Mouse (Mus musculus) liver, embryonic 14.5 days (tissue): ENCODE measurements around the gene Crybb2. TPM values are rescaled to one million over a fixed set of nuclear protein-coding genes. Genes with fewer than 3 reads are reported as not detected.

Experiments
- ATAC-seq: fragments of 200-750 bp; cut with Nextera tagmentation; 2 replicates; pipeline ENCODE4 v1.8.0; 2017; ENCODE audit warnings: moderate number of reproducible peaks, mild to moderate bottlenecking, moderate library complexity; ENCODE audit not compliant: insufficient read depth
- DNase-seq, 3 experiments: peaks; one replicate each; pipeline ENCODE4 v3.0.0-alpha.2; 2012 to 2013; ENCODE audit warnings: low read depth in 3 of 3, low spot score in 3 of 3
- H3K27ac ChIP-seq: fragments of 300-500 bp; sonication (generic); 2 replicates; pipeline ENCODE4 v1.5.1; 2014; ENCODE audit warnings: moderate library complexity, mild to moderate bottlenecking, control low read depth, inconsistent platforms
- H3K27me3 ChIP-seq: fragments of 300-500 bp; sonication (generic); 2 replicates; pipeline ENCODE4 v1.6.1; 2014; ENCODE audit warnings: mild to moderate bottlenecking, low read length, moderate library complexity; ENCODE audit not compliant: control insufficient read depth, insufficient read depth
- H3K36me3 ChIP-seq: fragments of 300-500 bp; sonication (generic); replicated peaks from 2 replicates; pipeline ENCODE4 v1.6.1; 2014; ENCODE audit warnings: low read depth; ENCODE audit not compliant: control insufficient read depth, insufficient read depth
- H3K4me1 ChIP-seq, 2 experiments: fragments of 200-500 bp in 1 of 2; fragments of 300-500 bp in 1 of 2; sonication (generic) in 1 of 2; replicated peaks; 2 replicates each; pipeline ENCODE4 v1.6.1; 2012 to 2014; ENCODE audit warnings: antibody characterized with exemption in 1 of 2, inconsistent platforms in 1 of 2, low read length in 1 of 2; ENCODE audit not compliant: control insufficient read depth in 2 of 2, insufficient read depth in 2 of 2
- H3K4me2 ChIP-seq: fragments of 300-500 bp; sonication (generic); 2 replicates; pipeline ENCODE4 v1.6.1; 2014; ENCODE audit warnings: low read depth, mild to moderate bottlenecking, control low read depth, moderate library complexity
- H3K4me3 ChIP-seq, 2 experiments: fragments of 200-500 bp in 1 of 2; fragments of 300-500 bp in 1 of 2; sonication (generic) in 1 of 2; 2 replicates each; pipeline ENCODE4 v1.5.1; 2012 to 2014; ENCODE audit warnings: low read depth in 2 of 2, low read length in 2 of 2, mild to moderate bottlenecking in 2 of 2, control low read depth in 1 of 2, inconsistent platforms in 1 of 2, moderate library complexity in 1 of 2; ENCODE audit not compliant: insufficient read depth in 1 of 2
- H3K9ac ChIP-seq: fragments of 300-500 bp; sonication (generic); replicated peaks from 2 replicates; pipeline ENCODE4 v1.6.1; 2014; ENCODE audit warnings: mild to moderate bottlenecking, control low read depth, moderate library complexity
- H3K9me3 ChIP-seq: fragments of 300-500 bp; sonication (generic); 2 replicates; pipeline ENCODE4 v1.6.1; 2016; ENCODE audit warnings: low read length, mixed read lengths; ENCODE audit not compliant: control insufficient read depth
- CTCF ChIP-seq: IDR thresholded peaks from 2 replicates; pipeline ENCODE4 v1.5.1; 2016; ENCODE audit warnings: antibody characterized with exemption, low read depth, control low read depth
- EP300 ChIP-seq: IDR thresholded peaks from 2 replicates; pipeline ENCODE4 v1.6.1; 2016; ENCODE audit warnings: antibody characterized with exemption, low read depth
- WGBS: fragments of 180-500 bp; shearing (Covaris S2); extraction: QIAGEN DNeasy Blood & Tissue Kit; methylation state at CpG from one replicate; pipeline ENCODE4 v1.1.7; 2014; ENCODE audit not compliant: insufficient replicate concordance; 5-methylcytosine and 5-hydroxymethylcytosine counted together
- polyA plus RNA-seq, 2 experiments: library from polyadenylated mRNA; depleted of rRNA in 1 of 2; stranded (reverse) in 1 of 2; unstranded in 1 of 2; fragments of >200 nt; fragmentation: Nextera tagmentation in 1 of 2; extraction: Ambion mirVana in 1 of 2; gene quantifications; 2 replicates each; pipeline versions ENCODE4 v1.2.1 to v1.2.3; 2012 to 2014

Crybb2 gene
- polyA plus RNA-seq, 2 experiments: not detected

GRCm38 (mm10) chr5:113041567-113042071 lies 28.3 kb downstream of the Crybb2 start:
- H3K4me1 ChIP-seq: no peaks in the 10 kb centered on the region
- no peaks in the 10 kb centered on the region for H3K36me3 ChIP-seq
- DNase-seq (no peak), ATAC-seq (no peak)
- H3K27me3 ChIP-seq: no peaks in the 10 kb centered on the region
- no peak overlapping the region for H3K4me3 ChIP-seq
- no peak overlapping the region for H3K4me2 ChIP-seq
- WGBS: 24% methylated on average over 5 of the region's 5 CpGs
- no peaks in the 10 kb centered on the region for H3K9me3 ChIP-seq
- TF ChIP-seq CTCF (no peak), EP300 (no peak)
- no peak overlapping the region for H3K27ac ChIP-seq
- H3K9ac ChIP-seq: no peak overlapping the region

- no peak overlapping the region for H3K4me2 ChIP-seq
- no peak overlapping the region for H3K4me3 ChIP-seq
- H3K9ac ChIP-seq: no peak overlapping the region
- TF ChIP-seq CTCF (no peak), EP300 (no peak)
- H3K27ac ChIP-seq: no peak overlapping the region
- no peaks in the 10 kb centered on the region for H3K9me3 ChIP-seq
- no peaks in the 10 kb centered on the region for H3K27me3 ChIP-seq
- H3K4me1 ChIP-seq: no peaks in the 10 kb centered on the region
- WGBS: 64% methylated on average over 6 of the region's 6 CpGs
- no peaks in the 10 kb centered on the region for H3K36me3 ChIP-seq
- DNase-seq (no peak), ATAC-seq (no peak)
These were observed 29.1 kb downstream of the Crybb2 start for GRCm38 (mm10) chr5:113040776-113041175.

- WGBS: 68% methylated on average over 6 of the region's 6 CpGs
- H3K4me1 ChIP-seq: peaks cover 0 to 5% of the 10 kb centered on the region in 2 experiments; a peak in 1 of 4 replicates
- no peak for DNase-seq
These were observed 31.3 kb downstream of the Crybb2 start for GRCm38 (mm10) chr5:113038601-113039000.

GRCm38 (mm10) chr5:113035094-113036047 lies 34.5 kb downstream of the Crybb2 start:
- H3K4me1 ChIP-seq: peaks cover 0 to 5% of the 10 kb centered on the region in 2 experiments; a peak in 1 of 4 replicates
- ATAC-seq (no peak), DNase-seq (no peak)
- 24% methylated on average over 10 of the region's 10 CpGs for WGBS
- no peak overlapping the region for H3K27ac ChIP-seq
- H3K4me3 ChIP-seq: no peak overlapping the region
- no peaks in the 10 kb centered on the region for H3K9me3 ChIP-seq
- no peaks in the 10 kb centered on the region for H3K36me3 ChIP-seq
- H3K4me2 ChIP-seq: no peak overlapping the region
- H3K27me3 ChIP-seq: no peaks in the 10 kb centered on the region
- no peak overlapping the region for H3K9ac ChIP-seq
- TF ChIP-seq CTCF (no peak), EP300 (no peak)

More at GRCm38 (mm10) chr5:113038601-113039000, 31.3 kb downstream of the Crybb2 start:
- H3K27ac ChIP-seq: no peak overlapping the region
- no peak for ATAC-seq
- no peaks in the 10 kb centered on the region for H3K36me3 ChIP-seq
- no peaks in the 10 kb centered on the region for H3K27me3 ChIP-seq
- H3K4me3 ChIP-seq: no peak overlapping the region
- no peaks in the 10 kb centered on the region for H3K9me3 ChIP-seq
- H3K9ac ChIP-seq: no peak overlapping the region
- H3K4me2 ChIP-seq: no peak overlapping the region
- TF ChIP-seq CTCF (no peak), EP300 (no peak)

GRCm38 (mm10) chr5:113031201-113031754 lies 38.6 kb downstream of the Crybb2 start:
- Histone ChIP-seq H3K27me3 (no peaks in the 10 kb centered on the region), H3K27ac (no peak overlapping the region), H3K4me1 (peaks cover 0 to 5% of the 10 kb centered on the region in 2 experiments; a peak in 1 of 4 replicates), H3K9ac (no peak overlapping the region), H3K9me3 (no peaks in the 10 kb centered on the region), H3K4me3 (no peak overlapping the region), H3K36me3 (no peaks in the 10 kb centered on the region), H3K4me2 (no peak overlapping the region)
- TF ChIP-seq CTCF: no peak
- TF ChIP-seq EP300: no peak
- ATAC-seq (no peak), DNase-seq (no peak)
- WGBS: 70% methylated on average over 15 of the region's 15 CpGs
